Mouse (Mus musculus): ENCODE measurements around the gene Susd5. TPM values are rescaled to one million over a fixed set of nuclear protein-coding genes. Genes with fewer than 3 reads are reported as not detected.

The Susd5 gene
- 0.45 and 0.52 TPM in 2 replicates for polyA plus RNA-seq (2014; fragmentation: Nextera tagmentation; extraction: Ambion mirVana)

DNA sequence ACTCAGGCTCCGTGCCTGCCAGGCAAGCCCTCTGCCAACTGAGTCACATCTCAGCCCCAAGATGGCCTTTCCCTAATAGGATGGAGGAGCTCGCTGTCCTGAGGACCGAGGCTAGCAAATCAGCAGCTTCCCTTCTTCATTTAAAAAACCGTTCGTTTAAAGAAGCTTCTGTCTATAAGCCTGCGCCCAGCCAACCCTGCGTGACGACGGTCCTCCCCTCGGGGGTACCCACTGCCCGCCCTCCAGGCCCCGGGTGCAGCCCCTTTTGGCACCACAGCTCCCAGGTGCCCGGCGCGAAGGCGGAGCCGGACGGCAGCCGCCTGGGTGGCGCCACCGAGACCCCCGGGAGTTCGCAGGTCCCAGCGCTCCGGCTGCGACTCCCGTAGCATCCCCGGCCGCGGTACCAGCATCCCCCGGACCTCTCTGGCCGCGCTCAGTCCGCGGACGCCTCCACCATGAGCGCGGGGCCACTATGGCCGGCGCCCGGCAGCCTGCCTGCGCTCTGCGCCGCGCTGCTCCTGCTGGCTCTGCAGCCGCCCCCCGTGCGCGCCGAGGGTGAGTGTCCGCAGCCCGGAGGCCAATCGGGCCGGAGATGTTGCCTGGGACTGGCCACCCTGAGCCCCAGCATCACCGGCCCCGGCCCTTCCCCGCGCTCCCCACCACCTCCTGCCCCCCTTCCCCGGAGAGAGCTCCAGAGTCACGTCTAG lies at the start of gene Susd5:
Gene Susd5, plus strand, starts transcription at position 51 of the 707 bp plus-strand sequence.
- no peaks in the 10 kb centered on the region for H3K9me3 ChIP-seq (ENCODE audit: control insufficient read depth, low read length)
- peak within 1 kb of the TSS; percentile 72 for H3K4me2 ChIP-seq (ENCODE audit: low read depth, low read length)
- WGBS: under 1% methylated on average over 59 of the region's 60 CpGs
- H3K36me3 ChIP-seq (ENCODE audit: control insufficient read depth, insufficient read depth, low read length): no peaks in the 10 kb centered on the region
- peaks cover 14% of the 10 kb centered on the region for H3K27me3 ChIP-seq (ENCODE audit: control insufficient read depth, insufficient read depth, low read length)
- peak; percentile 54; the same call in 1 of the 2 replicates for ATAC-seq (ENCODE audit: low read depth)
- peak within 1 kb of the TSS; percentile 43 for H3K4me3 ChIP-seq (ENCODE audit: low read depth, low read length)
- H3K9ac ChIP-seq (replicated peaks; ENCODE audit: low read depth, low read length): peak within 1 kb of the TSS; percentile 46
- H3K4me1 ChIP-seq (ENCODE audit: control insufficient read depth, insufficient read depth, low read length): no peaks in the 10 kb centered on the region
- no peak within 1 kb of the TSS for H3K27ac ChIP-seq (ENCODE audit: low read depth, low read length)

DNA sequence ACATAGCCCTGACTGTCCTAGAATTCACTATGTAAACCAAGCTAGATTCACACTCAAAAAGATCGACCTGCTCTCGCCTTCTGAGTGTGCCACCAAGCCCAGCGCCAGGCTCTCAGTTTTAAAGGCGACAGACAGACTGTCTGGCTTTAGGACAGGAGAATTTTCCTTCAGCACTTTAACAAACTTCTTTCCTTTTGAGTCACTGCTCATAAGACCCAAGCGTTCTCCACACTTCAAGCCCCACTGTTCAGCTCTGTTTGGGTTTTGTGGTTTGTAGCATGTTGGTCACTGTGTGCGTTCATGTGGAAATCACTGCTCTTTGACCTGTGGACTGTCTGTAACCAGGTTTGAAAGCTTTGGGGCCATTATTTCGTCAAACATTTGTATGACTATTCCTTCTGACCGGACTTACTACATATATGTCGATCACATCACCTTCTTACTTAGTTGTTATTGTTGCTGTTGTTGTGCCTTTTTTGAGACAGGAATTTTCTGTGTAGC lies 49.0 kb upstream of the Susd5 start:
- H3K4me3 ChIP-seq (ENCODE audit: low read depth, low read length): no peak overlapping the region
- H3K27me3 ChIP-seq (ENCODE audit: control insufficient read depth, insufficient read depth, low read length): no peaks in the 10 kb centered on the region
- H3K4me2 ChIP-seq (ENCODE audit: low read depth, low read length): no peak overlapping the region
- no peak for ATAC-seq (ENCODE audit: low read depth)
- H3K9ac ChIP-seq (replicated peaks; ENCODE audit: low read depth, low read length): no peak overlapping the region
- WGBS: 93% methylated on average over 9 of the region's 9 CpGs
- no peaks in the 10 kb centered on the region for H3K4me1 ChIP-seq (ENCODE audit: control insufficient read depth, insufficient read depth, low read length)
- H3K9me3 ChIP-seq (ENCODE audit: control insufficient read depth, low read length): no peaks in the 10 kb centered on the region
- H3K36me3 ChIP-seq (ENCODE audit: control insufficient read depth, insufficient read depth, low read length): no peaks in the 10 kb centered on the region
- H3K27ac ChIP-seq (ENCODE audit: low read depth, low read length): no peak overlapping the region

DNA sequence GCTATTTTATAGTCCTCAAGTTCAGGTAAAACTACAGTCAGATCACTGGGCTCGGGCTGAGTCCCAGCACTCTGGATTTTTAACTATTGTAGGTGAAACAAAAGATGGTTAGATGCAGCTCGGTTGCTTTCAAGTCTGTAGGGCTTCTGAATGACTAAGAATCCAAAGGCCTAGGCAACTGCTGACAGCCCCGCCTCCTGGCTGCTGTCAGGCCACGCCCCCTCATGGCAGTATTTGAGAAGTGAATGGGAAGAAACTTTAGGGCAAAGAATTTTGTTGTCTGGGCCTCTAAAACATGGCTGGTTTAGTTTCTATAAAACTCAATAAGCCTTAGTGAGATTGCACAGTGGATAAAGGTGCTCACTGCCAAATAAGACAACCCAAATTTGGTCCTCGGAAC lies 47.4 kb upstream of the Susd5 start:
- H3K4me1 ChIP-seq (ENCODE audit: control insufficient read depth, insufficient read depth, low read length): no peaks in the 10 kb centered on the region
- H3K4me2 ChIP-seq (ENCODE audit: low read depth, low read length): no peak overlapping the region
- H3K36me3 ChIP-seq (ENCODE audit: control insufficient read depth, insufficient read depth, low read length): no peaks in the 10 kb centered on the region
- H3K27ac ChIP-seq (ENCODE audit: low read depth, low read length): no peak overlapping the region
- 39% methylated on average over 5 of the region's 5 CpGs for WGBS
- no peak overlapping the region for H3K9ac ChIP-seq (replicated peaks; ENCODE audit: low read depth, low read length)
- no peaks in the 10 kb centered on the region for H3K27me3 ChIP-seq (ENCODE audit: control insufficient read depth, insufficient read depth, low read length)
- no peak overlapping the region for H3K4me3 ChIP-seq (ENCODE audit: low read depth, low read length)
- no peaks in the 10 kb centered on the region for H3K9me3 ChIP-seq (ENCODE audit: control insufficient read depth, low read length)
- no peak for ATAC-seq (ENCODE audit: low read depth)

GRCm38 (mm10) chr9:114011203-114011602 lies 45.7 kb upstream of the Susd5 start:
- WGBS: 74% methylated on average over 18 of the region's 18 CpGs
- H3K4me3 ChIP-seq (ENCODE audit: low read depth, low read length): no peak overlapping the region

GRCm38 (mm10) chr9:114014034-114014433 lies 42.9 kb upstream of the Susd5 start:
- Histone ChIP-seq H3K4me2 (ENCODE audit: low read depth, low read length) (no peak overlapping the region), H3K4me3 (ENCODE audit: low read depth, low read length) (no peak overlapping the region), H3K27me3 (ENCODE audit: control insufficient read depth, insufficient read depth, low read length) (no peaks in the 10 kb centered on the region), H3K4me1 (ENCODE audit: control insufficient read depth, insufficient read depth, low read length) (no peaks in the 10 kb centered on the region), H3K36me3 (ENCODE audit: control insufficient read depth, insufficient read depth, low read length) (no peaks in the 10 kb centered on the region), H3K27ac (ENCODE audit: low read depth, low read length) (no peak overlapping the region), H3K9me3 (ENCODE audit: control insufficient read depth, low read length) (no peaks in the 10 kb centered on the region), H3K9ac (replicated peaks; ENCODE audit: low read depth, low read length) (no peak overlapping the region)
- ATAC-seq (ENCODE audit: low read depth): no peak
- WGBS: 88% methylated on average over 1 of the region's 1 CpGs

More at GRCm38 (mm10) chr9:114011203-114011602, 45.7 kb upstream of the Susd5 start:
- Histone ChIP-seq H3K9ac (replicated peaks; ENCODE audit: low read depth, low read length) (no peak overlapping the region), H3K27me3 (ENCODE audit: control insufficient read depth, insufficient read depth, low read length) (no peaks in the 10 kb centered on the region), H3K4me1 (ENCODE audit: control insufficient read depth, insufficient read depth, low read length) (no peaks in the 10 kb centered on the region), H3K4me2 (ENCODE audit: low read depth, low read length) (no peak overlapping the region), H3K36me3 (ENCODE audit: control insufficient read depth, insufficient read depth, low read length) (no peaks in the 10 kb centered on the region), H3K27ac (ENCODE audit: low read depth, low read length) (no peak overlapping the region), H3K9me3 (ENCODE audit: control insufficient read depth, low read length) (no peaks in the 10 kb centered on the region)
- no peak for ATAC-seq (ENCODE audit: low read depth)

GRCm38 (mm10) chr9:114015724-114016123 lies 41.2 kb upstream of the Susd5 start:
- Histone ChIP-seq H3K9ac (replicated peaks; ENCODE audit: low read depth, low read length) (no peak overlapping the region), H3K27me3 (ENCODE audit: control insufficient read depth, insufficient read depth, low read length) (no peaks in the 10 kb centered on the region), H3K4me2 (ENCODE audit: low read depth, low read length) (no peak overlapping the region), H3K4me1 (ENCODE audit: control insufficient read depth, insufficient read depth, low read length) (no peaks in the 10 kb centered on the region), H3K27ac (ENCODE audit: low read depth, low read length) (no peak overlapping the region), H3K4me3 (ENCODE audit: low read depth, low read length) (no peak overlapping the region), H3K9me3 (ENCODE audit: control insufficient read depth, low read length) (no peaks in the 10 kb centered on the region), H3K36me3 (ENCODE audit: control insufficient read depth, insufficient read depth, low read length) (no peaks in the 10 kb centered on the region)
- 89% methylated on average over 4 of the region's 4 CpGs for WGBS
- ATAC-seq (ENCODE audit: low read depth): no peak

DNA sequence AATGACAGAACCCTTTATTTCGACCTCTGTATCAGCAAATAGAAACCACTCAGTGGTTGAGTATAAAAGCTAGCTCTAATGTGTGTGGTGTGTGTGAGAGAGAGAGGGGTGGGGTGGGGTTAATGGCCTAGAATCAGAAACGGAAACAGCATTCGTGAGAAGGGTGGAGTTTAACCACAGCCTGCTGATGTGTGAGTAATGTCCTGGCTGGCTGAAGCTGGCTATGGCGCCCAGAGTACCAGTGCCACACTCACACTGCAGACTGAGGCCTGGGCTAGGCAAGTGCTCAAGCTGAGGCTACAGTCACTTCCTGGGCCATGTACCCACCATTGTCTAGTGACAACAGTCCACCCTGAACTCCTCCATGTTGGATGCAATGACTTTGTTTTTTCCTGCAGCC lies 40.5 kb upstream of the Susd5 start:
- no peak overlapping the region for H3K4me3 ChIP-seq (ENCODE audit: low read depth, low read length)
- H3K9ac ChIP-seq (replicated peaks; ENCODE audit: low read depth, low read length): no peak overlapping the region
- no peak overlapping the region for H3K4me2 ChIP-seq (ENCODE audit: low read depth, low read length)
- H3K27ac ChIP-seq (ENCODE audit: low read depth, low read length): no peak overlapping the region
- H3K4me1 ChIP-seq (ENCODE audit: control insufficient read depth, insufficient read depth, low read length): no peaks in the 10 kb centered on the region
- WGBS: 76% methylated on average over 4 of the region's 4 CpGs
- H3K9me3 ChIP-seq (ENCODE audit: control insufficient read depth, low read length): no peaks in the 10 kb centered on the region
- no peaks in the 10 kb centered on the region for H3K36me3 ChIP-seq (ENCODE audit: control insufficient read depth, insufficient read depth, low read length)
- no peaks in the 10 kb centered on the region for H3K27me3 ChIP-seq (ENCODE audit: control insufficient read depth, insufficient read depth, low read length)
- ATAC-seq (ENCODE audit: low read depth): no peak

DNA sequence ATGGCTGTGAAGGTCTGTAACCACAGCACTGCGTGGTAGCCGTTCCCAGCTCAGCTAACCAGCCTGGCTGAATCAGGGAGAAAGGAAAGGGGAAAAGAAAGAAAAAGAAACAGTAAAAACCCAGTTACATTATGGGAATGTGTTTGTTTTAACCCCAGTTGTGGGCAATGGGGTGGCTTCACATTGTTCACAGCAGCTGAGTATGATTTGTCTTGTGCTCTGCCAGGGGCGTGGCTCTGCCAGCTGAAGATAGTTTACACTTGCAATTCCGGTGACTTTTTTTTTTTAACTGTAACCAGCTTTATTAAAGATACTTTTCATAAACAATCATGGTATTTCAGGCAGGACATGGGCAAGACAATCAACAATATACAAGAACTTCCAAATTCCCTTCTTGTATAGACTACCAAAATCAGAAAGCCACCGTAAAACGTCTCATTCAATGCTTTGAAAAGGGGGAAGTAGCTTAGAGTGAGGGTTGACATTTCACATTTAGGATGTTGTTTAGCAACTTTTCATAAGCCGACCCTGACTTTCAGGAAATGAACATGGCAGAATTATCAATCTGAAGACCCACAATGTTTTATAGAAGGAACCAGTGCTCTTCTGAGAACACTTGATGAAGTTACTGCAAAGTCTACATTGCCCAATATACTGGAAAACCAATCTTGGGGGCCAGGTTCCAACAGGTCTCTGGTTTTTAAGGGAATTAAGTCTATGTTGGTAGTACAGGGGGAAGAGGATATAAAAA lies 37.8 kb upstream of the Susd5 start:
- no peak overlapping the region for H3K4me2 ChIP-seq (ENCODE audit: low read depth, low read length)
- H3K36me3 ChIP-seq (ENCODE audit: control insufficient read depth, insufficient read depth, low read length): no peaks in the 10 kb centered on the region
- H3K27ac ChIP-seq (ENCODE audit: low read depth, low read length): no peak overlapping the region
- H3K4me3 ChIP-seq (ENCODE audit: low read depth, low read length): no peak overlapping the region
- ATAC-seq (ENCODE audit: low read depth): no peak
- no peaks in the 10 kb centered on the region for H3K4me1 ChIP-seq (ENCODE audit: control insufficient read depth, insufficient read depth, low read length)
- H3K9ac ChIP-seq (replicated peaks; ENCODE audit: low read depth, low read length): no peak overlapping the region
- H3K9me3 ChIP-seq (ENCODE audit: control insufficient read depth, low read length): no peaks in the 10 kb centered on the region
- no peaks in the 10 kb centered on the region for H3K27me3 ChIP-seq (ENCODE audit: control insufficient read depth, insufficient read depth, low read length)
- WGBS: 93% methylated on average over 7 of the region's 7 CpGs

DNA sequence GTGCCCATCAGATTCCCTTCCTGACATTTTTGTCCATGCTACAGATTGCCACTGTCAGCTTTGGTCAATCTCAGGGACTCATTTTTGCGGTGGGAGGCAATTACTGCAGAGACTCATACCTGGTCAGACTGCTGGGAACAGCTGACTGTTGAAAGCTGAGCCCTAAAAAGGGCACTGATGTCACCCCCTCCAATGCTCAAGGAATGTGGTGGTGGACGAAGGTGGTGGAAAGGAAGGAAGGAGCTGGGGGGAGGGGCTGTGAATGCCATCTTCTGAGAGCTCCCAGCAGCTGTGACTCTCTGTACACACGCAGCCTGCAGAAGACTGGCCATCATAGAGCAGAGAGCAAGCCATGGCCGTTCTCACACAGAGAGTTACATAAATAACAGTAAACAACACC lies 34.8 kb upstream of the Susd5 start:
- no peak for ATAC-seq (ENCODE audit: low read depth)
- Histone ChIP-seq H3K4me3 (ENCODE audit: low read depth, low read length) (no peak overlapping the region), H3K4me2 (ENCODE audit: low read depth, low read length) (no peak overlapping the region), H3K27me3 (ENCODE audit: control insufficient read depth, insufficient read depth, low read length) (no peaks in the 10 kb centered on the region), H3K9ac (replicated peaks; ENCODE audit: low read depth, low read length) (no peak overlapping the region), H3K4me1 (ENCODE audit: control insufficient read depth, insufficient read depth, low read length) (peaks cover 12% of the 10 kb centered on the region), H3K9me3 (ENCODE audit: control insufficient read depth, low read length) (no peaks in the 10 kb centered on the region), H3K27ac (ENCODE audit: low read depth, low read length) (no peak overlapping the region), H3K36me3 (ENCODE audit: control insufficient read depth, insufficient read depth, low read length) (no peaks in the 10 kb centered on the region)
- 64% methylated on average over 4 of the region's 4 CpGs for WGBS
